In genomic region chr11:119685477-119685876, GRCm38 (mm10) we compare ENCODE assay signal across 8 mouse cellular contexts.
DNase-seq lines count a peak whose midpoint lies in the region; ATAC-seq lines count a peak whose summit lies in the region.

No protein-coding gene starts in this region.

- no peaks in the 10 kb centered on the region for H3K27me3 ChIP-seq in intestine, embryonic 14.5 days (replicated peaks; ENCODE audit: control insufficient read depth, insufficient read depth, low read length)
- no peaks in the 10 kb centered on the region for H3K27me3 ChIP-seq in intestine, embryonic 15.5 days (replicated peaks)
- no peaks in the 10 kb centered on the region for H3K27me3 ChIP-seq in heart, embryonic 12.5 days (replicated peaks)
- no peaks in the 10 kb centered on the region for H3K27me3 ChIP-seq in lung, embryonic 16.5 days (ENCODE audit: control insufficient read depth, insufficient read depth, low read depth, low read length)

- 28% methylated on average over 5 of the region's 5 CpGs for WGBS in intestine, embryonic 14.5 days
- 36% methylated on average over 5 of the region's 5 CpGs for WGBS in intestine, embryonic 15.5 days
- WGBS in heart, embryonic 12.5 days, result 43% methylated on average over 5 of the region's 5 CpGs
- WGBS in lung, embryonic 16.5 days, result 15% methylated on average over 5 of the region's 5 CpGs

- peaks cover 45% of the 10 kb centered on the region for H3K4me1 ChIP-seq in intestine, embryonic 14.5 days (replicated peaks; ENCODE audit: control insufficient read depth, insufficient read depth, low read length)
- peaks cover 35% of the 10 kb centered on the region for H3K4me1 ChIP-seq in intestine, embryonic 15.5 days (replicated peaks)
- peaks cover 77% of the 10 kb centered on the region for H3K4me1 ChIP-seq in heart, embryonic 12.5 days (replicated peaks)
- H3K4me1 ChIP-seq in lung, embryonic 16.5 days (replicated peaks; ENCODE audit: control insufficient read depth, insufficient read depth, low read length), result peaks cover 19% of the 10 kb centered on the region

- ATAC-seq in intestine, embryonic 14.5 days (replicated peaks; ENCODE audit: low FRiP score, low TSS enrichment, low read depth), result no peak
- no peak for ATAC-seq in intestine, embryonic 15.5 days
- no peak for ATAC-seq in heart, embryonic 12.5 days (ENCODE audit: insufficient number of reproducible peaks, low FRiP score)
- ATAC-seq in lung, embryonic 16.5 days (ENCODE audit: low read depth), result peak; percentile 67
- no peak for ATAC-seq in megakaryocyte-erythroid progenitor cell, adult 5-6 weeks (replicated peaks; ENCODE audit: low FRiP score, low TSS enrichment, poor library complexity, severe bottlenecking)
- ATAC-seq in activated CD4-positive, CD25-positive, alpha-beta regulatory T cell, adult 4 months, result no peak

- H3K9ac ChIP-seq in intestine, embryonic 14.5 days (ENCODE audit: low read length), result no peak overlapping the region
- H3K9ac ChIP-seq in intestine, embryonic 15.5 days, result no peak overlapping the region
- 0 out of 2 replicates have a peak overlapping the region, but pooled peaks have one; percentile 11 for H3K9ac ChIP-seq in heart, embryonic 12.5 days
- H3K9ac ChIP-seq in lung, embryonic 16.5 days (ENCODE audit: low read length), result no peak overlapping the region

- H3K4me2 ChIP-seq in intestine, embryonic 14.5 days (ENCODE audit: low read length), result 0 out of 2 replicates have a peak overlapping the region, but pooled peaks have one; percentile 5
- no peak overlapping the region for H3K4me2 ChIP-seq in intestine, embryonic 15.5 days (replicated peaks)
- no peak overlapping the region for H3K4me2 ChIP-seq in heart, embryonic 12.5 days
- no peak overlapping the region for H3K4me2 ChIP-seq in lung, embryonic 16.5 days (ENCODE audit: low read depth, low read length)

- peak overlapping the region; percentile 24; the same call in 1 of the 2 replicates for H3K27ac ChIP-seq in intestine, embryonic 14.5 days (ENCODE audit: low read depth)
- no peak overlapping the region for H3K27ac ChIP-seq in intestine, embryonic 15.5 days
- no peak overlapping the region for H3K27ac ChIP-seq in heart, embryonic 12.5 days (ENCODE audit: poor library complexity, severe bottlenecking)
- H3K27ac ChIP-seq in lung, embryonic 16.5 days (ENCODE audit: low read length), result peak overlapping the region; percentile 60

- H3K9me3 ChIP-seq in intestine, embryonic 14.5 days (ENCODE audit: control insufficient read depth, low read length), result no peaks in the 10 kb centered on the region
- H3K9me3 ChIP-seq in intestine, embryonic 15.5 days, result no peaks in the 10 kb centered on the region
- no peaks in the 10 kb centered on the region for H3K9me3 ChIP-seq in heart, embryonic 12.5 days (replicated peaks)
- no peaks in the 10 kb centered on the region for H3K9me3 ChIP-seq in lung, embryonic 16.5 days (ENCODE audit: control insufficient read depth, low read length)

- no peak overlapping the region for H3K4me3 ChIP-seq in intestine, embryonic 14.5 days (ENCODE audit: low read depth, low read length)
- no peak overlapping the region for H3K4me3 ChIP-seq in intestine, embryonic 15.5 days (replicated peaks)
- H3K4me3 ChIP-seq in heart, embryonic 12.5 days, result no peak overlapping the region
- H3K4me3 ChIP-seq in lung, embryonic 16.5 days (ENCODE audit: low read length), result no peak overlapping the region

- H3K36me3 ChIP-seq in intestine, embryonic 14.5 days (ENCODE audit: control insufficient read depth, insufficient read depth, low read length), result no peaks in the 10 kb centered on the region
- H3K36me3 ChIP-seq in intestine, embryonic 15.5 days, result no peaks in the 10 kb centered on the region
- no peaks in the 10 kb centered on the region for H3K36me3 ChIP-seq in heart, embryonic 12.5 days
- no peaks in the 10 kb centered on the region for H3K36me3 ChIP-seq in lung, embryonic 16.5 days (ENCODE audit: control insufficient read depth, insufficient read depth, low read length)

- no peak for DNase-seq in intestine, embryonic 14.5 days (ENCODE audit: low spot score)
- DNase-seq in adipocyte (ENCODE audit: low spot score), result peak; percentile 56
- no peak for DNase-seq in gastrocnemius, postnatal 25 days

Comparison
In these comparisons a context has a peak if more than half of its experiments do, and no peak if none do; other contexts are left out.
1. H3K27ac ChIP-seq: peak in intestine, embryonic 14.5 days (single experiment) and lung, embryonic 16.5 days (single experiment); none in intestine, embryonic 15.5 days (single experiment) and heart, embryonic 12.5 days (single experiment).